Mouse (Mus musculus) macrophage (primary cell): Measurements from ENCODE around the gene Acsbg1. TPM values are rescaled to one million over a fixed set of nuclear protein-coding genes. Genes with fewer than 3 reads are reported as not detected.

ENCODE experiments used
- H3K27ac ChIP-seq: fragments of 350-480 bp; formaldehyde crosslinking; 2 replicates; pipeline ENCODE4 v1.9.0; 2021
- H3K36me3 ChIP-seq: fragments of 350-480 bp; formaldehyde crosslinking; 2 replicates; pipeline ENCODE4 v1.9.0; 2021; ENCODE audit errors: inconsistent target
- H3K4me3 ChIP-seq: fragments of 350-480 bp; formaldehyde crosslinking; 2 replicates; pipeline ENCODE4 v1.9.0; 2021; ENCODE audit errors: inconsistent target
- H3K79me2 ChIP-seq: fragments of 350-480 bp; formaldehyde crosslinking; 2 replicates; pipeline ENCODE4 v1.9.0; 2021; ENCODE audit errors: inconsistent target
- WGBS: methylation state at CpG from one replicate; pipeline ENCODE4 v1.1.7; 2026; ENCODE audit warnings: inconsistent platforms; ENCODE audit not compliant: missing documents; 5-methylcytosine and 5-hydroxymethylcytosine counted together
- polyA plus RNA-seq: library from polyadenylated mRNA; stranded (reverse); fragments of 250-400 nt; gene quantifications from 3 replicates; pipeline ENCODE4 v1.2.4, GENCODE M21; 2018; ENCODE audit warnings: inconsistent platforms

The Acsbg1 gene
- polyA plus RNA-seq, 1 experiment from 2014 or later: not detected

DNA sequence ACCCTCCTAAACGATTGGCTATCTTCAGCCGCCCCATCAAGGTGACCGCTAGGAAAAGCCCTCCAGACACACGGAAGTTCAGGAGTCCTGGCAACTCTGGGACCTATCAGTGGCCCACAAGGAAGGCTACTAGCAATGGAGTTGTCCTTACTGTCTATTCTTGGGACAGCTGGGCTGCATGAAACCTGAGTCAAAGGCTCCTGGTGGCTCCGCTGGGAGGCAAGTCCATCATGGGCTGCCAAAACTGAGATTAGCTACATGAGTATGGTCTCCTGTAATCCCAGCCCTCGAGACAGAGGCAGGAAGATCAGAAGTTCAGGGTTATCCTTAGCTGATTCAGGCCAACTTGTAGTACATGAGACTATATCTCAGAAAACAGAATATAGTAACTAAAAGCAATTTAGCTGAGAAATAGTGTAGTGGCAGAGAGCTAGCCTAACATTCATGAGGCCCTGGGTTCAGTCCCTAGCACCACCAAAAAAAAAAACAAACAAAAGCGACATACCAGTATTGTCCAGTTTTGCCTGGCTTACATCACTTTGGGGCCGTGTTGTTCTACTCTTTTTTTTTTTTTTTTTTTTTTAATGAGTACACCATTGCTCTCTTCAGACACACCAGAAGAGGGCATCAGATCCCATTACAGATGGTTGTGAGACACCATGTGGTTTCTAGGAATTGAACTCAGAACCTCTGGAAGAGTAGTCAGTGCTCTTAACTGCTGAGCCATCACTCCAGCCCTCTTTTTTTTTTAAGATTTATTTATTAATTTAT, 100.7 kb downstream of the Acsbg1 start:
- Histone ChIP-seq H3K79me2 (no peaks in the 10 kb centered on the region), H3K4me3 (no peak overlapping the region), H3K27ac (no peak overlapping the region), H3K36me3 (no peaks in the 10 kb centered on the region)
- WGBS: 95% methylated on average over 8 of the region's 8 CpGs

DNA sequence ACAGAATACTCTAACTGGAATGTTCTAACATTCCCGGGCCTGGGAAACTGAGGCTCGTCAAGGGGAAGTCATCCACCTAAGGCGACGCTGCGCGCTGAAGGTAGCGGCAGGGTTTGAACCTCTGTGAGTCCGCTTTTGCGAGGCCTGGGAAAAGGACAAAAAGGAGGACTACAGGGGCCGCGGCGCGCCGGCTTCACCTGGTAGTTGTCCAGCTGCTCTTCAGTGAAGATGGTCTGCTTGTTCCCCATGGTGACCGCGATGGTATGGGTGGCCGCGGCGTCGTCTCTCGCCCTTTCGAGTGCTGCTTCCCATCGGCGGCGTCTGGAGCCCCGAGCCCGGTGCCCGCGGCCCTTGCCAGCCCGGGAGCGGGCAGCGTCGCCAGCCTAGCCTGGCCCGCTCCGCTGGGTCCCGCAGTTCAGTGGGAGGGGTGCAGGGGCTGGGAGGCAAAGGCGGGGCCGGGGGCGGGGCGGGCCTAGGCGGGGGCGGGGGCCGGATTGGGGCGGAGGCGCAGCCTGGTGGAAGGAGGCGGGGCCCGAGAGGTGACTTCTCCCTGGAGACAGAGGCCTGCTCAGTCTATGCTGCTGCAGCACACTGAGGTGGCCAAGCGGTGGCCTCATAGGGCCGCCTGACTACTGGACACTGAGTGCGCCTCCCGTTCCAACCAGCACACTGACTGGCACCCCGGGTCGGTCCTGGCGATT, 101.7 kb downstream of the Acsbg1 start, which contains the start of gene Cib2:
Gene Cib2 (minus strand): TSS at position 448 of the 701 bp plus-strand sequence.
- no peaks in the 10 kb centered on the region for H3K79me2 ChIP-seq
- no peaks in the 10 kb centered on the region for H3K36me3 ChIP-seq
- WGBS: 8% methylated on average over 54 of the region's 54 CpGs
- no peak within 1 kb of the TSS for H3K27ac ChIP-seq
- H3K4me3 ChIP-seq: no peak within 1 kb of the TSS; the same call in 1 of the 2 replicates

DNA sequence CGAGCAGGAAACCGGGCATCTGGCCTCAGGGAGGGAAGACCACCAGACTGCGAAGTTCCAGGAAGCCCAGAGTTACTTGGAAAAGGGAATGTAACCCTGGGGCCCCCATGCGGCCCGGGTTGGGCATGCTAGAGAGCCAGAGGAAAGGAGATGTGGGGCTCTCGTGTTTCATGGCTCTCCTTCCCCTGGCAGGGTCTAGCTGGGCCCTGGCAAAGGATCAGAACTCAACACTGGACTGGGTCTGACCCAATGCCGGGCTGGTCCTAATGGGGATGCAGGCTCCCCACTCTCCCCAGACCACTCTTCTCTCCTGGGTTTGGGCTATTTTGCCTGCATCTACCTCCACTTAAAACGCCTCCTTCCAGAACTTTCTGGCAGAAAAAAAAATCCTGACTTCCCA, 102.9 kb downstream of the Acsbg1 start:
- 92% methylated on average over 8 of the region's 8 CpGs for WGBS
- H3K79me2 ChIP-seq: no peaks in the 10 kb centered on the region
- no peak overlapping the region for H3K27ac ChIP-seq
- no peak overlapping the region for H3K4me3 ChIP-seq
- no peaks in the 10 kb centered on the region for H3K36me3 ChIP-seq

DNA sequence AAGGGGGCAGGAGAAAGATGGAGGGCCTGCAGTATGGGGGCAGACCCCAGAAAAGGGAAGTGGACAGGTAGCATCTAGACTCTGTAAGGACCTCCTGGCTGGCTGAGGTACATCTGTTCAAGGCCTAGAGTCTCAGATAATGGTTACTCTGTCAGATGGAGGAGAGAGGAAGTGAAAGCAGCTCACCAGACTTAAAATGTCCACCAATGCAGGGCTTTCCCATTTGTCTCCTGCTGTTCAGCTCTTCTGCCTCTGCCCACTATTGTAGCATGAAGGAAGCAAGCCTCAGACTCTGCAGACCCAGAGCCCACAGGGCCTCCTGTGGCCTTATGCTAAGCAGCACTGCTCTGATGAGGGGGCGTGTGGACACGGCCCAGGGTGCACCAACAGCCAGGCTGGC, 106.6 kb downstream of the Acsbg1 start:
- no peak overlapping the region for H3K27ac ChIP-seq
- H3K36me3 ChIP-seq: no peaks in the 10 kb centered on the region
- H3K79me2 ChIP-seq: no peaks in the 10 kb centered on the region
- WGBS: 66% methylated on average over 2 of the region's 2 CpGs
- no peak overlapping the region for H3K4me3 ChIP-seq

Other genes with a start within 250 kb of the Acsbg1 start
- gene Dmxl2, start 160.2 kb downstream of the Acsbg1 start, polyA plus RNA-seq: 11.7 to 18.8 TPM (median 14.4 TPM) in 3 replicates
- not detected in 3 replicates for gene Sh2d7, start 122.9 kb downstream of the Acsbg1 start, polyA plus RNA-seq
- 2.2 to 2.4 TPM (median 2.3 TPM) in 3 replicates for gene Cib2, start 101.7 kb downstream of the Acsbg1 start, polyA plus RNA-seq
- 15.2 to 61.4 TPM (median 20.5 TPM) in 3 replicates for gene Idh3a, start 75.5 kb downstream of the Acsbg1 start, polyA plus RNA-seq
- gene Dnaja4, start 37.0 kb upstream of the Acsbg1 start, polyA plus RNA-seq: 0.11 to 0.69 TPM (median 0.31 TPM) in 3 replicates
- gene Wdr61, start 72.6 kb upstream of the Acsbg1 start, polyA plus RNA-seq: 42.4 to 61.6 TPM (median 42.5 TPM) in 3 replicates
- not detected in 3 replicates for gene Crabp1, start 102.9 kb upstream of the Acsbg1 start, polyA plus RNA-seq
- gene Ireb2, start 201.9 kb upstream of the Acsbg1 start, polyA plus RNA-seq: 14.5 to 26.7 TPM (median 24.9 TPM) in 3 replicates